ENCODE assay signal across 22 mouse cellular contexts in the genomic region with DNA sequence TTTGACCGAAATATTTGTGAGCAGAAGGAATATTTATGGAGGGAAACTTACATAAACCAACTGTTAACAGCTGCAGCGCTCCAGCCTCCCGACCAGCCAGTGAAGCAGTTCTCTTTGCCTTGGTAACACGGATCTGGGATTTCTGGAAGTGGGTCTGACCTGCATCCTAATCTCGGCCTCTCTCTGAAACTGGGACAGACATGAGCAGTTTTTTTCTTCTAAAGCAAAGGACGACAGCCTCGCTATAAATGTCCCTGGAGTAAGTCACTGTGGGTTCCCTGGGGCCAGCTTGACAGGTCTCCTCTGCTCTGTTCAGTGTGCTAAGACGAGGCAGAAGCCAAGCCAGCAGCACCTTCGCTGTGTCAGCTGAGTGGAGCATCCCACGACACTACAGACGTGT. TPM values are rescaled to one million over a fixed set of nuclear protein-coding genes. Genes with fewer than 3 reads are reported as not detected.
DNase-seq lines count a peak whose midpoint lies in the region; ATAC-seq and TF ChIP-seq lines count a peak whose summit lies in the region.
"Had no signal": no experiment of that assay in that cellular context is flagged by ENCODE, and none has a peak within 500 bp of the region (broad histone marks: within the 10 kb centered on the region; RNA-seq: fewer than 3 reads in every experiment).

No protein-coding gene starts in this region.

- no peak for TF ChIP-seq CTCF in hindbrain, postnatal 0 days (IDR thresholded peaks at IDR 0.05; ENCODE audit: low read depth)

- no peak overlapping the region for H3K9ac ChIP-seq in hindbrain, postnatal 0 days (replicated peaks; ENCODE audit: low read length)
- no peak overlapping the region for H3K9ac ChIP-seq in neural tube, embryonic 15.5 days (replicated peaks)
- H3K9ac ChIP-seq: embryonic facial prominence, embryonic 13.5 days had no signal

- no peaks in the 10 kb centered on the region for H3K36me3 ChIP-seq in hindbrain, postnatal 0 days (ENCODE audit: insufficient read depth, low read length)
- H3K36me3 ChIP-seq in hindbrain, embryonic 10.5 days, result peaks cover 32% of the 10 kb centered on the region
- H3K36me3 ChIP-seq in neural tube, embryonic 15.5 days, result peaks cover 4% of the 10 kb centered on the region; the same call in 1 of the 2 replicates

- 65% methylated on average over 11 of the region's 11 CpGs for WGBS in hindbrain, postnatal 0 days
- WGBS in hindbrain, embryonic 10.5 days, result 80% methylated on average over 11 of the region's 11 CpGs
- WGBS in neural tube, embryonic 15.5 days, result 64% methylated on average over 11 of the region's 11 CpGs

- ATAC-seq in hindbrain, postnatal 0 days, result peak; percentile 71; the same call in 1 of the 2 replicates
- peak; percentile 47; the same call in 1 of the 2 replicates for ATAC-seq in neural tube, embryonic 15.5 days (ENCODE audit: low FRiP score)
- ATAC-seq: forebrain, embryonic 14.5 days had no signal

- no peaks in the 10 kb centered on the region for H3K27me3 ChIP-seq in hindbrain, postnatal 0 days (ENCODE audit: insufficient read depth, low read length)
- no peaks in the 10 kb centered on the region for H3K27me3 ChIP-seq in hindbrain, embryonic 10.5 days (ENCODE audit: insufficient read depth, poor library complexity, severe bottlenecking)
- H3K27me3 ChIP-seq in neural tube, embryonic 15.5 days (replicated peaks), result no peaks in the 10 kb centered on the region
- H3K27me3 ChIP-seq: embryonic facial prominence, embryonic 13.5 days had no signal

- DNase-seq in hindbrain, postnatal 0 days (ENCODE audit: low spot score), result peak; percentile 42
- no peak for DNase-seq in hindbrain, embryonic 10.5 days (ENCODE audit: low spot score)
- DNase-seq in left cerebral cortex, postnatal 25 days (ENCODE audit: low spot score in 2 of 2), result peak; percentile 27 to 54
- no peak for DNase-seq in left cerebral cortex, adult 11 months (ENCODE audit: low spot score)
- DNase-seq in right cerebral cortex, postnatal 10 days (ENCODE audit: low spot score in 2 of 2), result peak; percentile 53 to 68
- DNase-seq in right cerebral cortex, adult 18-20 months, result no peak
- no peak for DNase-seq in natural killer cell, adult 2 months (ENCODE audit: low spot score in 2 of 2)
- DNase-seq: adrenal gland, adult 2 months; cerebellum, postnatal 25 days; gastrocnemius, postnatal 10 days; kidney, adult 8-10 months; kidney, postnatal 14 days; lung, postnatal 4 days; midbrain, embryonic 14.5 days; right cerebral cortex, postnatal 25 days; spleen, adult 18-20 months; thymus, postnatal 25 days had no signal

- H3K4me1 ChIP-seq in hindbrain, postnatal 0 days (ENCODE audit: insufficient read depth, low read length), result 0 out of 2 replicates have a peak, but pooled peaks cover 6% of the 10 kb centered on the region
- peaks cover 4% of the 10 kb centered on the region; the same call in 1 of the 2 replicates for H3K4me1 ChIP-seq in hindbrain, embryonic 10.5 days (replicated peaks)
- peaks cover 10% of the 10 kb centered on the region; the same call in 1 of the 2 replicates for H3K4me1 ChIP-seq in neural tube, embryonic 15.5 days

- peak overlapping the region; percentile 49; the same call in 1 of the 2 replicates for H3K27ac ChIP-seq in hindbrain, postnatal 0 days
- H3K27ac ChIP-seq in hindbrain, embryonic 10.5 days, result no peak overlapping the region
- H3K27ac ChIP-seq in neural tube, embryonic 15.5 days (replicated peaks), result peak overlapping the region; percentile 35; the same call in 1 of the 2 replicates
- H3K27ac ChIP-seq: embryonic facial prominence, embryonic 13.5 days; heart, embryonic 10.5 days had no signal

- H3K4me2 ChIP-seq in hindbrain, postnatal 0 days (ENCODE audit: low read depth, low read length), result no peak overlapping the region
- no peak overlapping the region for H3K4me2 ChIP-seq in neural tube, embryonic 15.5 days
- H3K4me2 ChIP-seq: embryonic facial prominence, embryonic 13.5 days had no signal

- intact Hi-C loops in left cerebral cortex, postnatal 25 days (cut with DNase I), result no loop called here

- H3K4me3 ChIP-seq in hindbrain, postnatal 0 days (ENCODE audit: low read length), result no peak overlapping the region
- H3K4me3 ChIP-seq in hindbrain, embryonic 10.5 days, result no peak overlapping the region
- no peak overlapping the region for H3K4me3 ChIP-seq in neural tube, embryonic 15.5 days (replicated peaks)
- H3K4me3 ChIP-seq: embryonic facial prominence, embryonic 13.5 days; heart, embryonic 10.5 days; myocyte had no signal

- H3K9me3 ChIP-seq in hindbrain, postnatal 0 days (ENCODE audit: low read length), result no peaks in the 10 kb centered on the region
- H3K9me3 ChIP-seq in hindbrain, embryonic 10.5 days, result no peaks in the 10 kb centered on the region
- H3K9me3 ChIP-seq in neural tube, embryonic 15.5 days (replicated peaks), result no peaks in the 10 kb centered on the region
- H3K9me3 ChIP-seq: embryonic facial prominence, embryonic 13.5 days; heart, embryonic 10.5 days had no signal

RNA-seq across cellular contexts. Expression of gene Bpgm, which starts 29.9 kb away (rescaled TPM):
- total RNA-seq in hindbrain, postnatal 0 days (2014; rRNA removed), result 35.5 and 43.2 TPM in 2 replicates
- polyA plus RNA-seq in hindbrain, postnatal 0 days (2015; fragmentation: Nextera tagmentation; extraction: Ambion mirVana), result 72.9 and 73.9 TPM in 2 replicates
- 64.5 and 72.7 TPM in 2 replicates for polyA plus RNA-seq in hindbrain, embryonic 10.5 days (2016; fragmentation: Nextera tagmentation; extraction: Ambion mirVana)
- 10 to 100 TPM; 69.3 to 76.2 TPM for total RNA-seq in left cerebral cortex, postnatal 25 days (2021)
- 70.5 and 82.6 TPM in 2 replicates for polyA plus RNA-seq in neural tube, embryonic 15.5 days (2015; fragmentation: Nextera tagmentation; extraction: Ambion mirVana)

Comparison
In these comparisons a context has a peak if more than half of its experiments do, and no peak if none do; other contexts are left out.
1. DNase-seq: peak in hindbrain, postnatal 0 days (single experiment), left cerebral cortex, postnatal 25 days (2 of 2) and right cerebral cortex, postnatal 10 days (2 of 2); none in hindbrain, embryonic 10.5 days (single experiment), left cerebral cortex, adult 11 months (single experiment), right cerebral cortex, adult 18-20 months (single experiment) and natural killer cell, adult 2 months (0 of 2).